6 mouse cellular contexts compared by ENCODE assay signal in the genomic region with DNA sequence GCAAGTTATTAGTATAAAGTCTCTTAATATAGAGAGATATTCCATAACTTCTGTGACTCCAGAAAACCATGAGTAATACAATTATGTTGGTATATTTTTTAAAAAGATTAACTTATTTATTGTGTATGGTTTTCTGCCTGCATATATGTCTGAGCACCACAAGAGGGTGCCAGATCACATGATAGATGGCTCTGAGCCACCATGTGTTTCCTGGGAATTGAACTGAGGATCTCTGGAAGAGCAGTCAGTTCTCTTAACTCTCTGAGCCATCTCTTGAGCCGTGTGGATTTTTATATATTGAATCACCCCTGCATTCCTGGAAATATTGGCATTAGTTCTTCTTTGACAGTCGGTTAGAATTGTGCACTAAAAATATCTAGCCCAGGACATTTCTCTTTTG. TPM values are rescaled to one million over a fixed set of nuclear protein-coding genes. Genes with fewer than 3 reads are reported as not detected.
"Had no signal": no experiment of that assay in that cellular context is flagged by ENCODE, and none has a peak within 500 bp of the region (broad histone marks: within the 10 kb centered on the region; RNA-seq: fewer than 3 reads in every experiment).

No protein-coding gene starts in this region.

RNA-seq across cellular contexts. Expression of gene Zfp990, which starts 17.2 kb away (rescaled TPM):
- polyA plus RNA-seq: kidney, embryonic 15.5 days; lung, embryonic 15.5 days; midbrain, embryonic 10.5 days; midbrain, embryonic 14.5 days; small intestine, adult 2 months; urinary bladder, adult 2 months had no signal
